Mouse (Mus musculus) intestine, postnatal 0 days (tissue): Measurements from ENCODE around the gene Mphosph6. TPM values are rescaled to one million over a fixed set of nuclear protein-coding genes. Genes with fewer than 3 reads are reported as not detected.
A peak's percentile ranks its signal among the peaks of the same experiment; 100 is the strongest.

Source experiments
- ATAC-seq: fragments of 200-750 bp; cut with Nextera tagmentation; 2 replicates; pipeline ENCODE4 v1.8.0; 2017; ENCODE audit warnings: mild to moderate bottlenecking, moderate TSS enrichment, moderate library complexity
- H3K27ac ChIP-seq: fragments of 300-500 bp; sonication (generic); 2 replicates; pipeline ENCODE4 v1.5.1; 2014; ENCODE audit warnings: mild to moderate bottlenecking, low read depth, low read length, moderate library complexity
- H3K27me3 ChIP-seq: fragments of 300-500 bp; sonication (generic); replicated peaks from 2 replicates; pipeline ENCODE4 v1.6.1; 2014; ENCODE audit warnings: low read length, mixed read lengths; ENCODE audit not compliant: control insufficient read depth, insufficient read depth
- H3K36me3 ChIP-seq: fragments of 300-500 bp; sonication (generic); 2 replicates; pipeline ENCODE4 v1.6.1; 2014; ENCODE audit warnings: mild to moderate bottlenecking, moderate library complexity; ENCODE audit not compliant: control insufficient read depth, insufficient read depth
- H3K4me1 ChIP-seq: fragments of 300-500 bp; sonication (generic); replicated peaks from 2 replicates; pipeline ENCODE4 v1.6.1; 2014; ENCODE audit warnings: antibody characterized with exemption, low read length, mixed read lengths; ENCODE audit not compliant: control insufficient read depth, insufficient read depth
- H3K4me2 ChIP-seq: fragments of 300-500 bp; sonication (generic); replicated peaks from 2 replicates; pipeline ENCODE4 v1.6.1; 2014; ENCODE audit warnings: low read depth, mild to moderate bottlenecking, moderate library complexity
- H3K4me3 ChIP-seq: fragments of 300-500 bp; sonication (generic); 2 replicates; pipeline ENCODE4 v1.5.1; 2014; ENCODE audit warnings: low read depth, low read length
- H3K9ac ChIP-seq: fragments of 300-500 bp; sonication (generic); 2 replicates; pipeline ENCODE4 v1.6.1; 2014; ENCODE audit warnings: mild to moderate bottlenecking, low read depth, low read length
- H3K9me3 ChIP-seq: fragments of 300-500 bp; sonication (generic); 2 replicates; pipeline ENCODE4 v1.6.1; 2016; ENCODE audit warnings: mixed run types; ENCODE audit not compliant: control insufficient read depth
- CTCF ChIP-seq: sonication (generic); IDR thresholded peaks from 2 replicates; pipeline ENCODE4 v1.5.1; 2016; ENCODE audit warnings: low read depth, mild to moderate bottlenecking, control low read depth, antibody characterized with exemption, moderate library complexity
- WGBS: fragments of 180-500 bp; shearing (Covaris S2); extraction: QIAGEN DNeasy Blood & Tissue Kit; methylation state at CpG from one replicate; pipeline ENCODE4 v1.1.7; 2014; 5-methylcytosine and 5-hydroxymethylcytosine counted together
- polyA plus RNA-seq: library from polyadenylated mRNA; unstranded; fragments of >200 nt; fragmentation: Nextera tagmentation; extraction: Ambion mirVana; gene quantifications from 2 replicates; pipeline ENCODE4 v1.2.1, GENCODE M21; 2015

Mphosph6 gene
- polyA plus RNA-seq, 1 experiment from 2014 or later, result 31.3 TPM

DNA sequence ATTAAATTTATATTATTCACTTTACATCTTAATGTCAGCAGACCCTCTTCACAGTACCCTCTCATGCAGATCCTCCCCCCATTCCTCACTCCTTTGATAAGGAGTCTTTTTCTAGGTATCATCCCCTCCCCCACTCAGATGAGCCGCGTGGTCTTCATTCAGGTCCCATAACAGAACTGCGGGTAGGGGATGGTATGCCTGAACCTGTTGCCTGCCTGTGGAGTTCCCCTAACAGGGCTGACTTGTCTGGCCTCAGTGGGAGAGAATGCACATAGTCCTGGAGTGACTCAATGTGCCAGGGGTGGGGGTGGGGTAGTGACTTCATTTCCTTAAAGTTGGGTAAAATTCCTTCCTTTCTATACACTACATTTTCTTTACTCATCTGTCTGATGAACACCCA, 15.3 kb downstream of the Mphosph6 start:
- Histone ChIP-seq H3K4me3 (no peak overlapping the region), H3K4me1 (no peaks in the 10 kb centered on the region), H3K9me3 (no peaks in the 10 kb centered on the region), H3K9ac (no peak overlapping the region), H3K36me3 (peaks cover 22% of the 10 kb centered on the region), H3K4me2 (no peak overlapping the region), H3K27me3 (no peaks in the 10 kb centered on the region), H3K27ac (no peak overlapping the region)
- WGBS, result 92% methylated on average over 3 of the region's 3 CpGs
- no peak for TF ChIP-seq CTCF
- no peak for ATAC-seq

DNA sequence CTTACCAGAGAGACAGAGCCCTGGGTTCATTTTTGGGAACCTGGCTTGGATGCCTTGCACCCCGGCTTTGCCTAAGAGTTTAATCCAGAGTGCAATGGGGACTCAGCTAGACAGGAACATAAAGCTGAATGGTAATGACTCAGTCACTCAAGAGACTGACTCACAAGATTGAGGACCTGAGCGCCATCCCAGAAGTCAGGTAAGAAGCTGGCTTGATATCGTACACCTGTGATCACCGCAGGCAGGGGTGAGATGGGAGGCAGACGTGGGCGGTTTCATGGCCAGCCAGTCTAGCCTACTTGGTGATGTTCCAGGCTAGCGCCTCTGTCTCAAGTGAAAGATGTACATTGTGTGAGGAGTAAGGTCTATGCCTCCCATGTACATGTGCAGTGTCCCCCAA, 18.7 kb downstream of the Mphosph6 start:
- Histone ChIP-seq H3K27ac (no peak overlapping the region), H3K9me3 (no peaks in the 10 kb centered on the region), H3K27me3 (no peaks in the 10 kb centered on the region), H3K36me3 (no peaks in the 10 kb centered on the region), H3K9ac (no peak overlapping the region), H3K4me1 (no peaks in the 10 kb centered on the region), H3K4me3 (no peak overlapping the region), H3K4me2 (no peak overlapping the region)
- ATAC-seq, result no peak
- TF ChIP-seq CTCF, result no peak
- WGBS, result 91% methylated on average over 7 of the region's 7 CpGs

DNA sequence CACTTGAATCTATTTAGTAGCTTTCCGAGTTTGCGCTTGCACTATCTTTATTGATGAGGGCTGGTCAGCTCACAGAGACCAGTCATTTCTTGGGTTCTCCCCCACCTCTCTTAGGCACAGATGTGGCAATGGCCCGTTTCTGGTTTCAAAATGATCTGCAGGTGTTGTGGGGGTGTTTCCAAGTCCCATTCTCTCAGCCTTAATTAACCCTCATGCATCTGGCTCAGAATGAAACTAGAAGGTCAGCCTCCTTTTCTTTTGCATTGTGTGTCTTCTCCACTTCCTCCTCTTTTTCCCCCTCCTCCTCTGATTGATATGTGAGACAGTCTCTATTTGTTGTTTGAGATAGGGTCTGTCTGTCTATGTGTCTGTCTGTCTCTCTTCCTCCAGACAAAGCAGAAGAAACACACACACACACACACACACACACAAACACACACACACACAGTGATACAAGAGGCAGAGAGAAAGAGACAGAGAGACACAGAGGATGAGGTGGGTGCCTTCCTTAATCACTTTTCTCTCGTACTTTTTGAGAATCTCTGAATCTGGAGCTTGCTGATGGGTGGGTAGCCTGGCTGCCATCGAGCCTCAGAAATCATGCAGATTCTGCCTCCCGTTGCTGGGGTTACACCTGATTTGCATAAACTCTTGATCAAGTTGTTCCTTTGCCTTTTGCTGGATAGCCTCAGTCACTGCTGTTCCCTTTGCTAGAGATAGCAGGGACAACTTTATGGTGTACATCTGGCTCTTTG, 20.2 kb downstream of the Mphosph6 start:
- no peak overlapping the region for H3K4me3 ChIP-seq
- no peak for ATAC-seq
- no peak overlapping the region for H3K9ac ChIP-seq
- no peak overlapping the region for H3K27ac ChIP-seq
- no peak for TF ChIP-seq CTCF
- H3K27me3 ChIP-seq, result no peaks in the 10 kb centered on the region
- H3K4me2 ChIP-seq, result no peak overlapping the region
- H3K36me3 ChIP-seq, result no peaks in the 10 kb centered on the region
- H3K4me1 ChIP-seq, result no peaks in the 10 kb centered on the region
- no peaks in the 10 kb centered on the region for H3K9me3 ChIP-seq
- WGBS, result 65% methylated on average over 6 of the region's 6 CpGs

DNA sequence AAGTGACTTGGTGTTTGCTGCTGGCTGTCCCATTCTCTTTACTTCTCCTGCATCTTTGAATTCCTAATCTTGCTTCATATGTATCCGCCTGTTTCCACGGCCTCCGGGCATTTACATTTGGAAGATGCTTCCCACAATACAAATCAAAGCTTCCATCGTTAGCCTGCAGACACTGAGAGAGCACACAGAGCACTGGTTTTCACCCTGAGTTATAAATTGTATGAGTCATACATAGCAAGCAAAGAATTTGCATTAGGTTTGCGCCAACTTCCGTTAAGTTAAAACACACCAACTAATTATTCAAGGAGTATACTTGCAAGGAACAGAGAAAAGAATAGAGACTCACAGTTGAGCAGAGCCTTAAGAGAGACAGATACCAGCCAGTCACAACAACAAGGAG, 22.4 kb downstream of the Mphosph6 start:
- no peak overlapping the region for H3K27ac ChIP-seq
- no peak for TF ChIP-seq CTCF
- ATAC-seq, result no peak
- H3K9ac ChIP-seq, result no peak overlapping the region
- H3K36me3 ChIP-seq, result no peaks in the 10 kb centered on the region
- H3K9me3 ChIP-seq, result no peaks in the 10 kb centered on the region
- no peak overlapping the region for H3K4me3 ChIP-seq
- 56% methylated on average over 6 of the region's 6 CpGs for WGBS
- H3K4me1 ChIP-seq, result no peaks in the 10 kb centered on the region
- no peaks in the 10 kb centered on the region for H3K27me3 ChIP-seq
- H3K4me2 ChIP-seq, result no peak overlapping the region

DNA sequence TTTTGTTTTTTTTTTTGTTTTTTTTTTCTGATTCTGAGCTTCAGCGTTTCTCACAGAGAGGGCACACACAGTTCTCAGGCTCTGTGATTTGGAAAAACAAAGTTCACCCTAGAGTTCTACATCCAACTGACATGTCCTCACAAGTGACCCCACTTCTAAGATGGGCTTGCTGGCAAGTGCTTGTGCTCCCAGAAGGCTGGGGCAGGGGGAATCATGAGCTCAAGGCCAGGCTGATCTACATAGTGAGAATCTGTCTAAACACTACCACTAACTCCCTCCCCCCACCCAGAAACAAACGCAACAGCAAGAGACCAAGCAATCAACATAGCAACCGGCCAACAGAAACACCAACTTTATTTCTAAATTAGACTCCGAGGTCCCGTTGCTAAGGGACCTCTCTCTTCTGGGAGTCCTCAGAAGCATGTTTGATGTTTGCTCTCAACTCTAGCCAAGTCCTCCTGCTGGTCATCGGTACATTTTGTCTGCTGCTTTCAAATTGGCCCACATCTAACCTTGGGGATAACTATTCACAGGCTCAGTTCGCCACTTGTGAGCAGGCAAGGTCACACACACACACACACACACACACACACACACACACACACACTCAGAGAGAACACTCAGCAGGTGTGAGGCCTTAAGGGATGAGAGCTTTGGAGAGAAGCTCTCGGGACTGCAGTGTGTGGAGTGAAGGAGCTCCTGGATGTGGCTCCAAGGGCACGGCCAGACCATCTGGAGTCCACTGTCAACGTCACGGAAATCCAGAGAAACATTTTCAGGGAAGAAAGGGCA, 23.0 kb downstream of the Mphosph6 start:
- Histone ChIP-seq H3K4me1 (no peaks in the 10 kb centered on the region), H3K4me3 (no peak overlapping the region), H3K4me2 (no peak overlapping the region), H3K27me3 (no peaks in the 10 kb centered on the region), H3K9me3 (no peaks in the 10 kb centered on the region), H3K36me3 (no peaks in the 10 kb centered on the region), H3K27ac (no peak overlapping the region), H3K9ac (no peak overlapping the region)
- TF ChIP-seq CTCF, result 0 out of 2 replicates have a peak, but pooled peaks have one; percentile 4
- ATAC-seq, result no peak
- WGBS, result 66% methylated on average over 11 of the region's 11 CpGs

DNA sequence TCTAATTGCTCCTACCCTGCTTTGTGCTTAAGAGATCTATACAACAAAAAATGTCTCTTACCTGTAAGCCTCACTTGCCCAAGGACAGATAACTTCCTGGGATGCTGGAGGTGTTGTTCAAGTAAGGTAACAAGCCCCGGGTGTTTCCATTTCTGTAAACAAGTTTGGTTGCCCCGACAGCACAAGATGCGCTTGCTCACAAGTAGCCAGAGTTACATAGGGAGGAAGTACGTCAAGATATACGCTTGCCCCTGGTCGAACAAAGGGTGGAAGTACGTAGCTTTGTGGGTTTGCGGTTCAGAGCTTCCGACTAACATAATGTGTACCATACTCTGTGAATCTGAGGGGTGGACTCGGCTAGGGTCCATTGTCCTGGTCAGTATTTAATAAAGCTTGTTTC, 25.7 kb downstream of the Mphosph6 start:
- ATAC-seq, result no peak
- H3K4me3 ChIP-seq, result no peak overlapping the region
- H3K27me3 ChIP-seq, result no peaks in the 10 kb centered on the region
- H3K4me1 ChIP-seq, result no peaks in the 10 kb centered on the region
- TF ChIP-seq CTCF, result no peak
- H3K9me3 ChIP-seq, result no peaks in the 10 kb centered on the region
- no peak overlapping the region for H3K27ac ChIP-seq
- WGBS, result 81% methylated on average over 10 of the region's 10 CpGs
- no peak overlapping the region for H3K4me2 ChIP-seq
- H3K9ac ChIP-seq, result no peak overlapping the region
- no peaks in the 10 kb centered on the region for H3K36me3 ChIP-seq
